Mouse (Mus musculus) stomach, embryonic 16.5 days (tissue): ENCODE measurements around the gene Fbxo42. TPM values are rescaled to one million over a fixed set of nuclear protein-coding genes. Genes with fewer than 3 reads are reported as not detected.

Source experiments
- ATAC-seq: fragments of 200-750 bp; cut with Nextera tagmentation; 2 replicates; pipeline ENCODE4 v1.8.0; 2017; ENCODE audit warnings: moderate number of reproducible peaks, moderate TSS enrichment; ENCODE audit not compliant: insufficient read depth, low FRiP score
- H3K27ac ChIP-seq: fragments of 300-500 bp; sonication (generic); 2 replicates; pipeline ENCODE4 v1.5.1; 2014; ENCODE audit warnings: low read length
- H3K27me3 ChIP-seq: fragments of 300-500 bp; sonication (generic); 2 replicates; pipeline ENCODE4 v1.6.1; 2014; ENCODE audit warnings: low read length, control low read depth, mixed read lengths; ENCODE audit not compliant: control insufficient read depth, insufficient read depth
- H3K36me3 ChIP-seq: fragments of 300-500 bp; sonication (generic); 2 replicates; pipeline ENCODE4 v1.6.1; 2014; ENCODE audit warnings: low read length; ENCODE audit not compliant: control insufficient read depth, insufficient read depth
- H3K4me1 ChIP-seq: fragments of 300-500 bp; sonication (generic); 2 replicates; pipeline ENCODE4 v1.6.1; 2014; ENCODE audit warnings: low read length, control low read depth, mixed read lengths; ENCODE audit not compliant: control insufficient read depth, insufficient read depth
- H3K4me2 ChIP-seq: fragments of 300-500 bp; sonication (generic); 2 replicates; pipeline ENCODE4 v1.6.1; 2014; ENCODE audit warnings: low read depth, low read length, mixed read lengths
- H3K4me3 ChIP-seq: fragments of 300-500 bp; sonication (generic); replicated peaks from 2 replicates; pipeline ENCODE4 v1.5.1; 2014; ENCODE audit warnings: mild to moderate bottlenecking, low read length
- H3K9ac ChIP-seq: fragments of 300-500 bp; sonication (generic); 2 replicates; pipeline ENCODE4 v1.6.1; 2014; ENCODE audit warnings: low read length
- H3K9me3 ChIP-seq: fragments of 300-500 bp; sonication (generic); replicated peaks from 2 replicates; pipeline ENCODE4 v1.6.1; 2016; ENCODE audit warnings: low read length, control low read depth; ENCODE audit not compliant: control insufficient read depth
- WGBS: fragments of 180-500 bp; shearing (Covaris S2); extraction: QIAGEN DNeasy Blood & Tissue Kit; methylation state at CpG from one replicate; pipeline ENCODE4 v1.1.7; 2014; 5-methylcytosine and 5-hydroxymethylcytosine counted together
- polyA plus RNA-seq: library from polyadenylated mRNA; unstranded; fragments of >200 nt; fragmentation: Nextera tagmentation; extraction: Ambion mirVana; gene quantifications from 2 replicates; pipeline ENCODE4 v1.2.1, GENCODE M21; 2015

Fbxo42 gene
- polyA plus RNA-seq, 1 experiment from 2014 or later = 22.0 TPM

GRCm38 (mm10) chr4:141114521-141114981 lies 33.2 kb upstream of the Fbxo42 start:
- Histone ChIP-seq H3K4me1 (peaks cover 9% of the 10 kb centered on the region; the same call in 1 of the 2 replicates), H3K9ac (no peak overlapping the region), H3K4me2 (no peak overlapping the region), H3K27ac (peak overlapping the region; percentile 47; the same call in 1 of the 2 replicates), H3K36me3 (peaks cover 26% of the 10 kb centered on the region), H3K4me3 (no peak overlapping the region), H3K9me3 (peaks cover 6% of the 10 kb centered on the region; the same call in 1 of the 2 replicates), H3K27me3 (no peaks in the 10 kb centered on the region)
- ATAC-seq = no peak
- 76% methylated on average over 6 of the region's 6 CpGs for WGBS

DNA sequence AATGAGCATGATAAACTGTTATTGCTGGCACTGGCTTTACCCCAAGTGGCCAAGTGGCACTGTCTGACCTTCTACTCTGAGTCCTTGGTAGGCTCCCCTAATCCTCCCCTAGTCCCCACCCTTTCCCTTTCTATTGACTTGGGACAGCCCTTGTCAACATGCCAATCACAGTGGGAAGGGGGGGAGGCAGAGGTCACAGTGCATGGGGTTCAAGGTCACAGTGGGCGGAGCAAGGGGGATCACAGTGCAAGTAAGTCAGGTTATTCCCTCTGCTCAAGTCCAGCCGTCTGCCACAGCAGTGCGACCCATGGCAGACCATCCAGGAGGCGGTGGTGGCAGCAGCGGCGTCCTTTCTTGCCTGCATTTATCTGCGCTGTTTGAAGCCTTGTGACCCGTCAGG lies 32.3 kb upstream of the Fbxo42 start:
- Histone ChIP-seq H3K4me2 (no peak overlapping the region), H3K4me1 (peaks cover 9% of the 10 kb centered on the region; the same call in 1 of the 2 replicates), H3K27me3 (no peaks in the 10 kb centered on the region), H3K27ac (no peak overlapping the region), H3K9ac (no peak overlapping the region), H3K4me3 (no peak overlapping the region), H3K36me3 (peaks cover 23% of the 10 kb centered on the region), H3K9me3 (peaks cover 3% of the 10 kb centered on the region; the same call in 1 of the 2 replicates)
- no peak for ATAC-seq
- WGBS = 83% methylated on average over 8 of the region's 8 CpGs

DNA sequence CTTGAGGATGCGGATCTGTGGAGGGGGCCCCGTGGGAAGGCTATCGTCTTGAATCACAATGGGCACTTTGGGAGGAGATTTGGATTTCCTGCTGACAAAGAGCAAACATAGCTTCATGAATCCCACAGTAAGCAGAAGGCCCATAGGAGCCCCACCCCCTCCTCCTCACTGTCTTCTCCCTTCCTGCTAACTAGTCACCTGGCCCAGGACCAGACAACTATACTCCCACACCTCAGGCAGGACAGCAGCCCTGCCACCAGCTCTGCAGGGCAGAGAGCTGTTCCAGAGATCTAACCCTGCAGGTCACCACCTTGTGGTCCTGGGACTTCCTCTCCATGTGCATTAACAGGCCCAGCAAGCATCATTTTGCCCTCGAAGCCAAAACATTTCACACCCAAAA lies 29.0 kb upstream of the Fbxo42 start:
- 66% methylated on average over 4 of the region's 4 CpGs for WGBS
- Histone ChIP-seq H3K36me3 (peaks cover 9% of the 10 kb centered on the region; the same call in 1 of the 2 replicates), H3K27ac (no peak overlapping the region), H3K9me3 (no peaks in the 10 kb centered on the region), H3K4me3 (no peak overlapping the region), H3K4me1 (peaks cover 18% of the 10 kb centered on the region; the same call in 1 of the 2 replicates), H3K4me2 (no peak overlapping the region), H3K9ac (no peak overlapping the region), H3K27me3 (no peaks in the 10 kb centered on the region)
- no peak for ATAC-seq

- H3K4me2 ChIP-seq = no peak overlapping the region
- 22% methylated on average over 11 of the region's 11 CpGs for WGBS
- no peaks in the 10 kb centered on the region for H3K27me3 ChIP-seq
- H3K9ac ChIP-seq = no peak overlapping the region
- no peak overlapping the region for H3K4me3 ChIP-seq
- H3K4me1 ChIP-seq = peaks cover 16% of the 10 kb centered on the region; the same call in 1 of the 2 replicates
- H3K36me3 ChIP-seq = peaks cover 5% of the 10 kb centered on the region; the same call in 1 of the 2 replicates
- no peaks in the 10 kb centered on the region for H3K9me3 ChIP-seq
- ATAC-seq = no peak
- H3K27ac ChIP-seq = no peak overlapping the region
Observed at GRCm38 (mm10) chr4:141120700-141121099, 27.0 kb upstream of the Fbxo42 start.

GRCm38 (mm10) chr4:141122663-141123062 lies 25.1 kb upstream of the Fbxo42 start:
- 76% methylated on average over 7 of the region's 7 CpGs for WGBS
- H3K4me2 ChIP-seq = no peak overlapping the region
- H3K4me3 ChIP-seq = no peak overlapping the region
- no peak for ATAC-seq
- no peak overlapping the region for H3K27ac ChIP-seq
- no peaks in the 10 kb centered on the region for H3K36me3 ChIP-seq
- H3K4me1 ChIP-seq = peaks cover 16% of the 10 kb centered on the region; the same call in 1 of the 2 replicates
- H3K9me3 ChIP-seq = no peaks in the 10 kb centered on the region
- no peak overlapping the region for H3K9ac ChIP-seq
- no peaks in the 10 kb centered on the region for H3K27me3 ChIP-seq

- Histone ChIP-seq H3K4me2 (no peak overlapping the region), H3K27ac (no peak overlapping the region), H3K4me1 (peaks cover 16% of the 10 kb centered on the region; the same call in 1 of the 2 replicates), H3K27me3 (no peaks in the 10 kb centered on the region), H3K4me3 (no peak overlapping the region), H3K36me3 (no peaks in the 10 kb centered on the region), H3K9ac (no peak overlapping the region), H3K9me3 (no peaks in the 10 kb centered on the region)
- 19% methylated on average over 1 of the region's 1 CpGs for WGBS
- ATAC-seq = no peak
Observed at GRCm38 (mm10) chr4:141123065-141123464, 24.6 kb upstream of the Fbxo42 start.

GRCm38 (mm10) chr4:141129190-141129710 lies 18.5 kb upstream of the Fbxo42 start:
- Histone ChIP-seq H3K4me1 (peaks cover 45% of the 10 kb centered on the region), H3K36me3 (no peaks in the 10 kb centered on the region), H3K4me3 (no peak overlapping the region), H3K9me3 (no peaks in the 10 kb centered on the region), H3K27ac (peak overlapping the region; percentile 76), H3K27me3 (no peaks in the 10 kb centered on the region), H3K9ac (no peak overlapping the region), H3K4me2 (no peak overlapping the region)
- peak; percentile 46; the same call in 1 of the 2 replicates for ATAC-seq
- 28% methylated on average over 6 of the region's 6 CpGs for WGBS

DNA sequence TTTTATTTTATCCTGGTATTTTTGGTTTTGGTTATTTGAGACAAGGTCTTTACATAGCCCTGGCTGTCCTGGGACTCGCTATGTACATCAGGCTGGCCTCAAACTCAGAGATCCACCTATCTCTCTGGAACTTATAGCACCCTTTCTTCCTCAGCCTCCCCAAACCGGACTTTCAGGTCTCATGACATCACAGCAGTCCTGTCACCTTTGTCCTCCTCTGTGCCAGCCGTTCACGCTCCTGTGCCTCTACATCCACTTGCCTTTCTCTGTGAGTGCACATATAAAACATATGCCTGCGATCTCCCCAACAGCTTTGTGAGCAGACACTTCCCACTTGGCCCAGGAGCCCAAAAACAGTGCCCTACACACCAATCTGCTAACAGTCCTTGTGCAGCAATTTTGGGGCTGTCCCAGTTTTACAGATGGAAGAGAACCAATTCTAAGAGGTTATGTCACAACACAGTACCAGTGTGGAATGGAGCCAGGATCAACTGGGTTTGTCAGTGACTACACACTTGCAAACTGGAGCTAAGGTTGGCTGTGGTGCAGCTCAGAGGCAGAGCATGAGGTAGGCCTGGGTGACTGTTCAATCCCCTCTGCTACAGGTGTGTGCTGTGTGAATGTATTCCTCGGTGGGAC lies 16.9 kb upstream of the Fbxo42 start:
- 51% methylated on average over 6 of the region's 6 CpGs for WGBS
- no peaks in the 10 kb centered on the region for H3K27me3 ChIP-seq
- H3K9me3 ChIP-seq = no peaks in the 10 kb centered on the region
- peak overlapping the region; percentile 55 for H3K9ac ChIP-seq
- peaks cover 60% of the 10 kb centered on the region for H3K4me1 ChIP-seq
- H3K36me3 ChIP-seq = no peaks in the 10 kb centered on the region
- H3K4me3 ChIP-seq = no peak overlapping the region
- no peak for ATAC-seq
- H3K4me2 ChIP-seq = peak overlapping the region; percentile 48
- H3K27ac ChIP-seq = peak overlapping the region; percentile 97

GRCm38 (mm10) chr4:141131531-141132061 lies 16.1 kb upstream of the Fbxo42 start:
- Histone ChIP-seq H3K4me3 (peak overlapping the region; percentile 21; the same call in 1 of the 2 replicates), H3K9ac (peak overlapping the region; percentile 65)
- WGBS = 42% methylated on average over 5 of the region's 5 CpGs

More at GRCm38 (mm10) chr4:141131531-141132061, 16.1 kb upstream of the Fbxo42 start:
- no peaks in the 10 kb centered on the region for H3K9me3 ChIP-seq
- no peaks in the 10 kb centered on the region for H3K27me3 ChIP-seq
- ATAC-seq = peak; percentile 81
- peak overlapping the region; percentile 48 for H3K4me2 ChIP-seq
- no peaks in the 10 kb centered on the region for H3K36me3 ChIP-seq
- peaks cover 63% of the 10 kb centered on the region for H3K4me1 ChIP-seq
- H3K27ac ChIP-seq = peak overlapping the region; percentile 97
